Mouse (Mus musculus) liver, embryonic 11.5 days (tissue): ENCODE measurements around the gene Pgm1. TPM values are rescaled to one million over a fixed set of nuclear protein-coding genes. Genes with fewer than 3 reads are reported as not detected.
A peak's percentile ranks its signal among the peaks of the same experiment; 100 is the strongest.

Experiments
- ATAC-seq: fragments of 200-750 bp; cut with Nextera tagmentation; replicated peaks from 2 replicates; pipeline ENCODE4 v1.8.0; 2017; ENCODE audit warnings: moderate number of reproducible peaks, mild to moderate bottlenecking, moderate TSS enrichment, moderate library complexity; ENCODE audit not compliant: low FRiP score
- DNase-seq: peaks from one replicate; pipeline ENCODE4 v3.0.0-alpha.2; 2017; ENCODE audit warnings: low spot score
- H3K27ac ChIP-seq: fragments of 300-500 bp; sonication (generic); 2 replicates; pipeline ENCODE4 v1.5.1; 2014; ENCODE audit warnings: mild to moderate bottlenecking, low read depth, low read length, control low read depth
- H3K27me3 ChIP-seq: fragments of 300-500 bp; sonication (generic); replicated peaks from 2 replicates; pipeline ENCODE4 v1.6.1; 2014; ENCODE audit warnings: low read length, mixed read lengths; ENCODE audit not compliant: control insufficient read depth, insufficient read depth
- H3K36me3 ChIP-seq: fragments of 300-500 bp; sonication (generic); 2 replicates; pipeline ENCODE4 v1.6.1; 2014; ENCODE audit warnings: mild to moderate bottlenecking, low read length, moderate library complexity, mixed read lengths; ENCODE audit not compliant: control insufficient read depth, insufficient read depth
- H3K4me1 ChIP-seq: fragments of 300-500 bp; sonication (generic); replicated peaks from 2 replicates; pipeline ENCODE4 v1.6.1; 2014; ENCODE audit warnings: low read length, mixed read lengths; ENCODE audit not compliant: control insufficient read depth, insufficient read depth
- H3K4me2 ChIP-seq: fragments of 300-500 bp; sonication (generic); 2 replicates; pipeline ENCODE4 v1.6.1; 2014; ENCODE audit warnings: mild to moderate bottlenecking, control low read depth, moderate library complexity
- H3K4me3 ChIP-seq: fragments of 300-500 bp; sonication (generic); 2 replicates; pipeline ENCODE4 v1.5.1; 2014; ENCODE audit warnings: low read depth, low read length, control low read depth
- H3K9ac ChIP-seq: fragments of 300-500 bp; sonication (generic); 2 replicates; pipeline ENCODE4 v1.6.1; 2014; ENCODE audit warnings: low read depth, low read length, control low read depth
- H3K9me3 ChIP-seq: fragments of 300-500 bp; sonication (generic); 2 replicates; pipeline ENCODE4 v1.6.1; 2016; ENCODE audit warnings: low read length, inconsistent platforms, mixed read lengths; ENCODE audit not compliant: control insufficient read depth
- WGBS: fragments of 180-500 bp; shearing (Covaris S2); extraction: QIAGEN DNeasy Blood & Tissue Kit; methylation state at CpG from one replicate; pipeline ENCODE4 v1.1.7; 2014; 5-methylcytosine and 5-hydroxymethylcytosine counted together
- polyA plus RNA-seq: library from polyadenylated mRNA; unstranded; fragments of >200 nt; fragmentation: Nextera tagmentation; extraction: Ambion mirVana; gene quantifications from 2 replicates; pipeline ENCODE4 v1.2.1, GENCODE M21; 2014

The Pgm1 gene
- polyA plus RNA-seq, 1 experiment from 2014 or later = 105 TPM

DNA sequence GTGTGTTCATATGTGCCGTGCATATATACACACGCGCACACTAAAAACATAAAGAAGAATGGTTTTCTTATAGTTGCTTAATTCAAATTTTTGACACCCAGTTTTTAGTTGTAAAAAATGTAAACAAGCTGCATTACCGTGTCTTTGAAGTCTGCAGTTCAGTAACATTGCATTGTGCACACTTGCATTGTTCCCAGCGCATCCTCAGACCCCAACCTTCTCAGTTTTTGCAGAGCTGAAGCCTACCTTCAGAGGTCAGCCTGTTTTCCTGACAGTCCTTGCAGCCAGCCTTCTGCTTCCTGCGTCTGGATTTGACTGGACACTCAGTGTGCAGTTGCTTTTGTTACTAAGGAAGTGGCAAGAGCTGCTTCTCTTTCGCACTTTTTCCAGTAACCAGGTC is 55.9 kb downstream of the Pgm1 start:
- H3K27me3 ChIP-seq = no peaks in the 10 kb centered on the region
- H3K4me2 ChIP-seq = no peak overlapping the region
- H3K36me3 ChIP-seq = peaks cover 10% of the 10 kb centered on the region
- 84% methylated on average over 7 of the region's 7 CpGs for WGBS
- ATAC-seq = no peak
- H3K9ac ChIP-seq = no peak overlapping the region
- H3K9me3 ChIP-seq = no peaks in the 10 kb centered on the region
- no peak overlapping the region for H3K27ac ChIP-seq
- no peak for DNase-seq
- H3K4me3 ChIP-seq = no peak overlapping the region
- H3K4me1 ChIP-seq = no peaks in the 10 kb centered on the region

DNA sequence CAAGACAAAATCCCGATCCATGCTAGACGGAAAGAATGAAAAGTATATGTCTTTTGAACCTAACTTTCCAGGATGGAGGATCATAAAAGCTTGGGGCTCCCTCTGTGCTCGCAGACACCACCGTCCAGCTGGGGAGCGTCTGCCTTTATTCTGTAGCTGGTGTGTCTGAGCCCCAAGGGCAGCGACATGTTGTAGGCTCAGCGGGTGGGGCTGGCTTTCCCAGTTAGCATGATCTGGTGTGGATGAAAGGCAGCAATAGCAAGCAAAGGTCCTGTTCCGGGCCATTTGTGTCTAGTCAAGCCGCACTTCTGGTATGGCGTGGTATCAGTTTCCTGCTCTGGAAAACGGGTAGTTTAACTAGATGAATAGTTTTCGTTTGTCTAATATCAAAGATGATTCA is 56.4 kb downstream of the Pgm1 start:
- Histone ChIP-seq H3K9ac (no peak overlapping the region), H3K9me3 (no peaks in the 10 kb centered on the region), H3K4me3 (no peak overlapping the region), H3K4me1 (no peaks in the 10 kb centered on the region), H3K36me3 (peaks cover 7% of the 10 kb centered on the region), H3K27ac (no peak overlapping the region), H3K4me2 (no peak overlapping the region), H3K27me3 (no peaks in the 10 kb centered on the region)
- 88% methylated on average over 12 of the region's 12 CpGs for WGBS
- ATAC-seq = no peak
- DNase-seq = no peak

DNA sequence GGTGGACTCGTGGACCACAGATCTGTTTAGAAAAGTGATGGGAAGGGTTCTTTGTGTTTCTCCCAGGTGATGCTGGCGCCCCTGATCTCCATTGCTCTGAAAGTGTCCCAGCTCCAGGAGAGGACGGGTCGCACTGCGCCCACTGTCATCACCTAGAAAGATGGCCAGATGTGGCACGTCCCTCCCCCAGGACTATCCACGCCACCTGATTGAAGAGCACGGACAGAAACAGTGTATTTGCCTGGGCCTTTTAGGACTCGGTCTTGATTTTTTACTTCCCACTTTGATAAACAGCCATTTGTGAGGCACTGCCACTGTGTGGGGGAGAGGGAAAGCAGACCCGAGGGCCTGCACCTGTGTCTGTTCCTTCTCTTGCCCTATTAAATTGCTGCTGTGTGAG is 57.4 kb downstream of the Pgm1 start:
- Histone ChIP-seq H3K4me3 (no peak overlapping the region), H3K9me3 (no peaks in the 10 kb centered on the region), H3K4me1 (no peaks in the 10 kb centered on the region), H3K9ac (no peak overlapping the region), H3K27me3 (no peaks in the 10 kb centered on the region), H3K27ac (no peak overlapping the region), H3K4me2 (no peak overlapping the region), H3K36me3 (peaks cover 7% of the 10 kb centered on the region)
- ATAC-seq = no peak
- 88% methylated on average over 10 of the region's 10 CpGs for WGBS
- no peak for DNase-seq

DNA sequence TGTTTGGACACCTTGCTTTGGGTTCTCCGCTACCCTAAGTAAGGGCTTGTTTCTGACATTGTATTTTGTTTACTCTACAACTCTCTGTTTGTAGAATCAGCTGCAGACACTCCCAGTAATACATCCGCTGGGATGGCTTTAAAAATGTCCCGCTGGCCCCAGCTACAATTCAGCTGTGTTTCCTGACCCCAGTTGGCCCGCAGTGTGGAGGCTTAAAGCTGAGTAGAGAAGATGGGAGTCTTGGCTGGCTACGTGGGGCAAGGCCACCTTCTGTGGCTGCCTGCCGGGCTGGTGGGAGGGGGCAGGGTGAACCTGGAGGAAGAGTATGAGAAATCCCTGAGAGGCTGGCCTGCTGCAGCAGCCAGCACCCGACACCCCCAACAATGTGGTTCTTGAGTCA is 59.6 kb downstream of the Pgm1 start:
- ATAC-seq = no peak
- no peaks in the 10 kb centered on the region for H3K27me3 ChIP-seq

DNA sequence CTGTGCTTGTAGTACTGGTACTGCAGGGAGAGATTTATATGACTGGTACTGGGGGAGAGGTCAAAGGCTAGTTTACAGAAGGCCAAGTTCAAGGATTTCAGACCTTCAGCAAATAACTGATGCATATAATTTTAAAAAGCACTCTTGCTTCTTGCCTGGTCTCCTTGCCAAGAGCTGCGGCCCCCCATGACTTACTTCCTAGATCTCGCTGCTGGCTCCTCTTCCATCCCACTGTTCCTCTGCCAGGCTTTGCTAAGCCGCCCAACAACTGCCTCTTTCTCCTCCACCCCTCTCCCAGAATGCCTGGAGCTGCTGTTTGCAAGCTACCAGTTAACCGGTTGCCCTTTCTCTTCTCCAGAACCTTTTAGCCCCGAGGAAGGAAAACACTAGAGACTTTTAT is 71.8 kb downstream of the Pgm1 start:
- no peak overlapping the region for H3K4me2 ChIP-seq
- no peak overlapping the region for H3K9ac ChIP-seq
- no peak overlapping the region for H3K27ac ChIP-seq
- H3K36me3 ChIP-seq = no peaks in the 10 kb centered on the region
- no peaks in the 10 kb centered on the region for H3K27me3 ChIP-seq
- H3K9me3 ChIP-seq = no peaks in the 10 kb centered on the region
- no peaks in the 10 kb centered on the region for H3K4me1 ChIP-seq
- DNase-seq = no peak
- 69% methylated on average over 5 of the region's 5 CpGs for WGBS
- no peak for ATAC-seq
- H3K4me3 ChIP-seq = no peak overlapping the region

More for the DNA sequence above, 59.6 kb downstream of the Pgm1 start:
- Histone ChIP-seq H3K27ac (no peak overlapping the region), H3K9me3 (no peaks in the 10 kb centered on the region), H3K36me3 (no peaks in the 10 kb centered on the region), H3K4me3 (no peak overlapping the region), H3K4me2 (no peak overlapping the region), H3K9ac (no peak overlapping the region), H3K4me1 (no peaks in the 10 kb centered on the region)
- WGBS = 76% methylated on average over 7 of the region's 7 CpGs
- DNase-seq = no peak

DNA sequence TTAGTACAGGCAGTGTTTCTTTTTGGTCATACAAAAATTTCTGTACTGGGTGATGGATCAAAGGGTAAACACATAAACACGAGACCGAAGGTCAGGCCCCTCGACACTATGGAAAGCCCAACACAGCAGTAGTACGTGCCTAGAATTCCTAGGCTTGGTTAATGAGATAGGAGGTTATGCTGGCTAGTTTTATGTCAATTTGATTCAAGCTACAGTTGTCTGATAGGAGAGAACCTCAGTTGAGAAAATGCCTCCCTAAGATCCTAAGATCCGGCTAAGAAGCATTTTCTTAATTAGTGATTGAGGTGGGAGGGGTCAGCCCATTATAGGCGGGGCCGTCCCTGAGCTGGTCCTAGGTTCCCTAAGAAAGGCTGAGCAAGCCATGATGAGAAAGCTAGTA is 72.6 kb downstream of the Pgm1 start:
- Histone ChIP-seq H3K4me2 (no peak overlapping the region), H3K27ac (no peak overlapping the region), H3K36me3 (no peaks in the 10 kb centered on the region), H3K9me3 (no peaks in the 10 kb centered on the region), H3K4me1 (no peaks in the 10 kb centered on the region), H3K4me3 (no peak overlapping the region), H3K9ac (no peak overlapping the region), H3K27me3 (no peaks in the 10 kb centered on the region)
- 53% methylated on average over 7 of the region's 7 CpGs for WGBS
- no peak for ATAC-seq
- no peak for DNase-seq

DNA sequence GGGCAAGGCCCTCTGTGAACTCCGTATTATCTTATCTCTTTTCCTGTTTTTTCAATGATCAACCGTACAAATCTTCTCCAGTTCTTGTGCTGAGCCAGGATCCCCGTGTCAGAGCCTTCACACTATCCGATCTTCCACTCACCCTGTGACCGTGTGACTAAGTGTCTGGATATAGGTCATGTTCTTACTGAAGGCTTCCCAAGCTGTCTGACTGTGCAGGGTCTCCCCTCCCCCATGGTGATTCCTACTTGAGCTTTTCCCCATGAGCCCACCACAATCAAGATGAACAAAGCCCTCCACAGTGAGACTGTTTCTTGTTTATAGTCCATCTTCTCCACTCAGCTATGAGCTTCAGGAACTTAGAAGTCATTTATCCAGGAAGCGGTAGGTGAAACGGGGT is 78.5 kb downstream of the Pgm1 start:
- Histone ChIP-seq H3K9me3 (no peaks in the 10 kb centered on the region), H3K27me3 (no peaks in the 10 kb centered on the region), H3K4me3 (no peak overlapping the region), H3K36me3 (no peaks in the 10 kb centered on the region), H3K9ac (no peak overlapping the region), H3K4me2 (no peak overlapping the region), H3K4me1 (no peaks in the 10 kb centered on the region), H3K27ac (no peak overlapping the region)
- ATAC-seq (no peak), DNase-seq (no peak)
- WGBS = 50% methylated on average over 7 of the region's 7 CpGs

DNA sequence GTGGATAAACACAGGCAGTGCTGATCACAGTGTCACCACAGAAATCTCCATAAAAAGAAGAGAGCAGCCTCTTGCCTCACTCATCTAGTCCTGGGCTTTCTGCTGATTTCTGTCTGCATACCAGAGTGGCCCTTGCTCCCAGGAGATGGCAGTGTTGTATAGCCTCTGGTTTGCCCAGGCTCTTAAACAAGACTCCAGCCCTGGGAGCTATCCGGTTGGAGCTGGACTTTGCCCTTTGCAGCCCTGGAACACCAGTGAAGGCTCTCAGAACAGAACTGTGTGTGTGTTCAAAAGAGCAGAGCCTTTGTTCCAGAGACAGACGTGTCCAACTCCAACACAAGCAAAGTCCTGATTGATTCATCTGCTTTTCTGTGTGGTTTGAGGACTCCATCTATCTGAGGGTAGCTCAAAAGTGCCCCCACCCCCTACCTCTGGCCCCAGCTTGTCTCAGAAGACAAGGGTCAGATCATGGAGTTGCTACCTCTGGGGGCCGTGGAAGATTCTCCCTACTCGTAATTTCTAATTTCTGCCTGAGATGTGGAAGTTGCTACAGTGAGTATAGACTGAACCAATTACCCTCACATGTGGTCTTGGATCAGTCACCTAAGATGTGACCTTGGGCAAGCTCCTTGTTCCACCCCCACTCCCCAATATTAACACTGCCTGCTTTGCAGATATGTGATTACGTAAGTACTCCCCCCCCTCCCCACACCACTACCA is 79.3 kb downstream of the Pgm1 start:
- no peak overlapping the region for H3K9ac ChIP-seq
- no peak overlapping the region for H3K4me2 ChIP-seq
- H3K27me3 ChIP-seq = no peaks in the 10 kb centered on the region
- DNase-seq (peak; percentile 55), ATAC-seq (peak; percentile 77)
- WGBS = 43% methylated on average over 5 of the region's 5 CpGs
- no peaks in the 10 kb centered on the region for H3K36me3 ChIP-seq
- H3K27ac ChIP-seq = peak overlapping the region; percentile 25; the same call in 1 of the 2 replicates
- H3K4me1 ChIP-seq = no peaks in the 10 kb centered on the region
- H3K4me3 ChIP-seq = no peak overlapping the region
- H3K9me3 ChIP-seq = no peaks in the 10 kb centered on the region

DNA sequence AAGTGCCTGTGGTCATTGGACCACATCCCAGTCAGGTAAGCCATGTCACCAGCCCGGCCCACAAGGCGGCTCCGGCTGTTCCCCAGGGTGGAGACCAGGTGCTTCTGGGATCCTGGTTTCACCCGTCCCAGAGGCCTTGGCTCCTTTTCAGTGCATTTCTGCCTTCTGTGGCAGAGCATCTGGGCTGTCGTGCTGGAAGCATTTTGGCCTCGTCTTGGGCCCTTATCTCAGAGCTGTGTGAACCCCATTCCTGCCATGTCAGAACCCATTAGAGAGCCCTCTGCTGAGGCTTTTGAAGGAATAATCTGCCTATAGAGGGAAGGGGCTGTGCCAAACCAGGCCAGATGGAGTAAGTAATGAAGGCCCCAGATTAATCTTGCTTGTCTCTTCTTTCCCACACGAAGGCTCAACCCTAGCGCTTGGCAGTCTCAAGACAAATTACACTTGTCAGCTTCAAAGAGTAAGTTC is 80.0 kb downstream of the Pgm1 start:
- Histone ChIP-seq H3K36me3 (no peaks in the 10 kb centered on the region), H3K27me3 (no peaks in the 10 kb centered on the region), H3K4me1 (no peaks in the 10 kb centered on the region), H3K4me3 (no peak overlapping the region), H3K9me3 (no peaks in the 10 kb centered on the region), H3K4me2 (no peak overlapping the region), H3K9ac (no peak overlapping the region), H3K27ac (no peak overlapping the region)
- DNase-seq (no peak), ATAC-seq (no peak)
- WGBS = 52% methylated on average over 8 of the region's 8 CpGs
